Mouse (Mus musculus) kidney, postnatal 25 days (tissue): ENCODE results near the gene Optn.

Experiments used
- DNase-seq, 2 experiments: peaks; one replicate each; pipeline ENCODE4 v3.0.0; 2021; ENCODE audit warnings: mixed read lengths in 2 of 2

The Optn gene

GRCm38 (mm10) chr2:5027057-5027456 lies 36.8 kb downstream of the Optn start:
- DNase-seq, result no peak

GRCm38 (mm10) chr2:5025162-5025733 lies 38.6 kb downstream of the Optn start:
- DNase-seq, result no peak

GRCm38 (mm10) chr2:5023699-5024399 lies 40.0 kb downstream of the Optn start:
- DNase-seq, result no peak

- no peak for DNase-seq
These were observed 40.6 kb downstream of the Optn start for GRCm38 (mm10) chr2:5023275-5023674.

GRCm38 (mm10) chr2:5019708-5020107 lies 44.1 kb downstream of the Optn start:
- no peak for DNase-seq

- no peak for DNase-seq
These were observed 46.9 kb downstream of the Optn start for GRCm38 (mm10) chr2:5016922-5017321.

- DNase-seq, result no peak
These were observed 48.3 kb downstream of the Optn start for GRCm38 (mm10) chr2:5015527-5015926.

- no peak for DNase-seq
These were observed 49.2 kb downstream of the Optn start for GRCm38 (mm10) chr2:5014616-5015015.

GRCm38 (mm10) chr2:5012491-5013324 lies 51.1 kb downstream of the Optn start, which contains the start of gene Mcm10:
Gene Mcm10, minus strand, starts transcription at chr2:5012791.
- peak; percentile 95 to 96 for DNase-seq

- DNase-seq, result no peak
These were observed 51.9 kb downstream of the Optn start for GRCm38 (mm10) chr2:5011898-5012490.

- DNase-seq, result no peak
These were observed 56.7 kb downstream of the Optn start for GRCm38 (mm10) chr2:5007107-5007506.

GRCm38 (mm10) chr2:5001266-5001665 lies 62.6 kb downstream of the Optn start:
- no peak for DNase-seq

- peak; percentile 43 to 53 for DNase-seq
These were observed 64.9 kb downstream of the Optn start for GRCm38 (mm10) chr2:4998905-4999304.

- peak; percentile 57 to 84 for DNase-seq
These were observed 67.4 kb downstream of the Optn start for GRCm38 (mm10) chr2:4996421-4996824.

- DNase-seq, result no peak
These were observed 68.2 kb downstream of the Optn start for GRCm38 (mm10) chr2:4995646-4996045.

- peak in 1 of 2 experiments; percentile 44 for DNase-seq
These were observed 69.4 kb downstream of the Optn start for GRCm38 (mm10) chr2:4994436-4994835.

GRCm38 (mm10) chr2:4993584-4993983 lies 70.3 kb downstream of the Optn start:
- DNase-seq, result no peak

GRCm38 (mm10) chr2:4988826-4989424 lies 74.9 kb downstream of the Optn start:
- DNase-seq, result no peak

GRCm38 (mm10) chr2:4987388-4988180 lies 76.3 kb downstream of the Optn start:
- no peak for DNase-seq

- no peak for DNase-seq
These were observed 77.1 kb downstream of the Optn start for GRCm38 (mm10) chr2:4986798-4987197.

- no peak for DNase-seq
These were observed 78.9 kb downstream of the Optn start for GRCm38 (mm10) chr2:4985000-4985399.

- no peak for DNase-seq
These were observed 79.9 kb downstream of the Optn start for GRCm38 (mm10) chr2:4983987-4984386.
